Mouse (Mus musculus) cerebellum, adult 2 months (tissue): Measurements from ENCODE around the gene Adra1d. TPM values are rescaled to one million over a fixed set of nuclear protein-coding genes. Genes with fewer than 3 reads are reported as not detected.

Experiments used
- DNase-seq, 2 experiments: peaks; one replicate each; pipeline ENCODE4 v3.0.0; 2021
- H3K27ac ChIP-seq: fragments of 200-500 bp; 2 replicates; pipeline ENCODE4 v1.5.1; 2012; ENCODE audit warnings: low read length, control low read depth, inconsistent platforms; ENCODE audit not compliant: insufficient read depth
- H3K27me3 ChIP-seq: fragments of 200-500 bp; 2 replicates; pipeline ENCODE4 v1.6.1; 2012; ENCODE audit warnings: inconsistent platforms, mild to moderate bottlenecking, low read length, moderate library complexity; ENCODE audit not compliant: control insufficient read depth, insufficient read depth
- H3K4me1 ChIP-seq: fragments of 200-500 bp; 2 replicates; pipeline ENCODE4 v1.6.1; 2011; ENCODE audit warnings: low read length; ENCODE audit not compliant: control insufficient read depth, insufficient read depth
- H3K4me3 ChIP-seq: fragments of 200-500 bp; replicated peaks from 2 replicates; pipeline ENCODE3; 2011; ENCODE audit warnings: mild to moderate bottlenecking, low read depth, low read length, control low read depth; ENCODE audit not compliant: insufficient read depth
- CTCF ChIP-seq: fragments of 200-500 bp; IDR thresholded peaks from 2 replicates; pipeline ENCODE4 v1.5.1; 2011; ENCODE audit warnings: low read depth, mild to moderate bottlenecking, control low read depth, low read length, moderate library complexity, borderline replicate concordance; ENCODE audit not compliant: insufficient read depth
- POLR2A ChIP-seq: fragments of 200-500 bp; IDR thresholded peaks from 2 replicates; pipeline ENCODE4 v1.6.1; 2011; ENCODE audit warnings: low read length, control low read depth, borderline replicate concordance; ENCODE audit not compliant: insufficient read depth
- WGBS: fragments of 180-500 bp; shearing (Covaris S2); methylation state at CpG from one replicate; pipeline ENCODE4 v1.1.7; 2018; 5-methylcytosine and 5-hydroxymethylcytosine counted together
- polyA plus RNA-seq: library from polyadenylated mRNA; depleted of rRNA; stranded (reverse); fragments of >200 nt; gene quantifications from 2 replicates; pipeline ENCODE4 v1.2.3, GENCODE M21; 2012

The Adra1d gene
- polyA plus RNA-seq, 1 experiment: 7.0 TPM

DNA sequence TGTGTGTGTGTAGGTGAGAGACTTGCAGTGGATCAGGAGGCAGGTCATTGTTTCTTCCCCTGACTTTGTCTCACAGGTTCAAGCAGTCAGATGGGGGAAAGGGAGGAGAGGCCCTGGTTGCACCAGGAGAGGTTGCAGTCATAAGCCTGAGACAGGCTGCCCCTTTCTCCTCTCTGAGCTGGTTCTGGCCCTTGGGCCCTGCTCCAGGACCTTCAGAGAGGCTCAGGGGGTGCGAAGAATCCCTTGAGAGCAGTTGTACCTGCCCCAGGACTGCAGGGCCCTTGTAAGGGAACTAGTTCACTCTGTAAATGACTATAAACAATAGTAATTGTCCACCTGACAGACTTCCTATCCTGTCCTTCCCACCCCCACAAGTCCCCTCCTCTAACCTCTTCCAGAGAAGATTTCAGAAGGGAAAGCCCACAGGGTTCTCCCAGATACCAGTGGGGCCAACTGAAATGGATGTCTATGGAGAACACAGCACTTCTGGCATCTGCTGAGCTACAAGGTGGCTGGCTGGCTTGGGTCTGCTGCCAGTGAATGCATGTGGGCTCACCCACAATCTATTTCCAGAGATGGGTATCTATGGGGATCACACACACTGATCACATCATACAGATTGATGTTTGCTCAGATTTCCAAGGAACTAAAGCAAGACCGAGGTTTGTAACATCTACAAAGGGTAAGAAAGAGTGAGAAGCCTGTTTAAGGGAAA is 1.7 kb downstream of the Adra1d start:
- TF ChIP-seq CTCF (no peak), POLR2A (no peak)
- Histone ChIP-seq H3K27ac (no peak overlapping the region), H3K4me1 (no peaks in the 10 kb centered on the region; the same call in 1 of the 2 replicates), H3K4me3 (no peak overlapping the region), H3K27me3 (peaks cover 8% of the 10 kb centered on the region; the same call in 1 of the 2 replicates)
- WGBS: 77% methylated on average over 2 of the region's 2 CpGs
- no peak for DNase-seq

DNA sequence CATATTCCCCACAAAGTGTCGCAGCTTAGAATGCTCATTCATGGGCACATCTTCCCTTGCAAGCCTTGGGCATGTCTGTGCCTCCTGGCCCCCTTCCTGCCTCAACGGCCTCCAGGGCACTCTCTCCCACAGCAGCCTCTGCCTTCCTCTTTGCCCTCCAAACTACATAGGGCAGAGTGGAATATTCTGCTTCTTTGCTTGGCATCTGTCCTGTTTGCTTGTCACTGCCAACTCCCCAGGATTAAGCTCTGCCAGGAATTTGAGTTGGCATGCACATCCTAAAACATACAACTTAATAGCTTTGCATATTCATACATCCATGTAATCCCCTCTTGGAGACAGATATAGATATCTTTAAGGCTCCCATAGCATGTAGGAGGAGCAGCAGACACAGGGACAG is 4.2 kb downstream of the Adra1d start:
- Histone ChIP-seq H3K4me1 (no peaks in the 10 kb centered on the region; the same call in 1 of the 2 replicates), H3K27me3 (peaks cover 8% of the 10 kb centered on the region; the same call in 1 of the 2 replicates), H3K4me3 (no peak overlapping the region), H3K27ac (no peak overlapping the region)
- no peak for TF ChIP-seq POLR2A
- 37% methylated on average over 2 of the region's 2 CpGs for WGBS
- no peak for DNase-seq

DNA sequence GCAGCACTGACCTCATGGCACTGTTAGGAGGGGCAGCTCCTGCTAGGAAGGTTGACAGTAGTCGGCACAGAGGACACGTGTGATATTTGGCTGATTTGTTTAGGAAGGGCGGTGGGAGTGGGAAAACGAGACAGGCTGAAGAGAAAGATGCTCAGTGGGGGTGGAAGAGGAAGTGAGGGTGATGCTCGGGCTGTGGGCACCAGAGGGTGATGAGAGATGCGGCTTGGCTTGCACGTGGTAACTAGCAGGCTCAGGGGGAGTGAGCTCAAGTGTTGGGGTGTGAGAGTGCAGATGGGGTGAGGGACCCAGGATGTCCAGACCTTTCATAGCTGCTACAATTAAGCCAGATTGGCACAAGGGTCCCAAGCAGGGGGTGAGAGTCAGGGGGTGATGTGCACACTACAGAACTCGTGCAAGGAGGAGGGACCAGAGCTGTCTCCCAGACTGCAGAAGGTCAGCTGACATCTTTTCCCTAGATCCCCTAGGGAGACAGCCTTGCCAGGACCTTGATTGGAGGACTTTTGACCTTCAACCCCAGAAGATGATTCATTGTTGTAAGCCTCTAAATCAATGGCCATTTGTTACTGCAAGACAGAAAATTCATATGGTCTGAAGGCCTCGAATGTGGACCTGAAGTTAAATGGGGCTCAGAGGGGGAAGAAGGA is 9.2 kb downstream of the Adra1d start:
- DNase-seq: no peak
- Histone ChIP-seq H3K4me3 (no peak overlapping the region), H3K27ac (no peak overlapping the region), H3K4me1 (no peaks in the 10 kb centered on the region; the same call in none of the 2 replicates), H3K27me3 (no peaks in the 10 kb centered on the region)
- TF ChIP-seq CTCF (no peak), POLR2A (no peak)
- WGBS: 31% methylated on average over 9 of the region's 9 CpGs

DNA sequence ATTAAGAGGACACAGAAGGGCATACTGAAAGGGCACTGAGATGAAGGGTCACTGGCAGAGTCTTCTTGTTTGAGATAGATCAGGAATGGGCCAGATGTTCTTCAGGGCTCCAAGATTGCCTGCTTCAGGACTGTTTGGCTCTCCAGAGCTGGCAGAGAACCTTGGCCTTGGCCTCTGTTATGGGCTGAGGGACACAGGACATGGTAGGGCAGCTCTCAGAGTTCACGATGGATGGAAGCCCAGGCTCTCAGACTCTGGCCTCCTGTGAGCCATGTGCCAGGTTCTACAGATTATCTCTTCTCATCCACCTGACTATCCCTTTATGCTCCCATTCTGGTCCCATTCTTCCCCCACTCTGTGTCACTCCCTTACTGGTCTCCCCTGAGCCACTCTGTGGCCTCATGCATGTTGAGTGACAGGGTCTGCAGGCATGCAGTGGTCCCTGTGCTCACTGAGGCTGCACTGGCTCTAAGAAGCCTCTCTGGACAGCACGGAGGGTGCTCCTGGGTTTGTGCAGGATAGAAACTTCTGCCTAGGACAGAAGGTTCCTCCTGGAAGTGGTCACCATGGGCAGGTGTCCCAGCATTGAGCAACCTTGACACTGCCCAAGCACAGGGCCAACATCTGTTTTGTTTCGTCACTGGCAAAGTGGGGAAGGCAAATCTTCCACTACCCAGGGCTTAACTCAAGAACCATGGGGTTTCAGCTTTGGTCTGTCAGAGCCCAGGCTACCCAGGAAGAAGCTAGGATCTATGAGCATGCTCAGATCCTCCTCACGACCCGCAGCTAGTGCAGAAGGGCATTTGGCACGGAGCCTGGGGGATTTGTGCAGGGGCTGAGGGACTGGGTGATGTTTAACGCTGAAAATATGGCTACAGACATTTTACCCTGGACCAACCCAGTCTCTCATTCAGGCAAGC is 10.1 kb downstream of the Adra1d start:
- WGBS: 47% methylated on average over 7 of the region's 7 CpGs

DNA sequence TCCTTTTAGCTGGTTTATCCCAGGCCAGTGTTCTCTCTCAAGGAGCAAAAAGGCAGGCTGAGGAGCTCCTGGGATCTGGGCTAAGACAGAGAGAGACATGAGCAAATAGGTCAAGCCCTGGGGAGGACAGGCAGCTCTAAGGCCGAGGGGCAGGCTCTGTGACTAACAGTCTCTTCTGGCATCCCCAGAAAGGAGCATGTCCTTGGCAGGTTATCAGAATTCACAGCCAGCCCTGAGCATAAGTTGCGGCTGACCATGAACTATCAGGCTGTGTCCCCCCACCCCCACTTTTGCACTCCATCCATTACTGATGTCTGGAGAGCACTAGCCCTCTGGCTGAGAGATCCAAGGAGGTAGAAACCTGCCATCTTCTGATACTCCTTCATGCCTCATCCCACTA is 11.2 kb downstream of the Adra1d start:
- H3K4me1 ChIP-seq: no peaks in the 10 kb centered on the region; the same call in none of the 2 replicates
- H3K27me3 ChIP-seq: no peaks in the 10 kb centered on the region
- no peak overlapping the region for H3K4me3 ChIP-seq
- WGBS: 34% methylated on average over 2 of the region's 2 CpGs
- DNase-seq: no peak
- H3K27ac ChIP-seq: no peak overlapping the region
- TF ChIP-seq CTCF (no peak), POLR2A (no peak)

More for the DNA sequence above, 10.1 kb downstream of the Adra1d start:
- TF ChIP-seq POLR2A (no peak), CTCF (no peak)
- Histone ChIP-seq H3K27me3 (no peaks in the 10 kb centered on the region), H3K4me3 (no peak overlapping the region), H3K4me1 (no peaks in the 10 kb centered on the region; the same call in none of the 2 replicates), H3K27ac (no peak overlapping the region)
- no peak for DNase-seq

DNA sequence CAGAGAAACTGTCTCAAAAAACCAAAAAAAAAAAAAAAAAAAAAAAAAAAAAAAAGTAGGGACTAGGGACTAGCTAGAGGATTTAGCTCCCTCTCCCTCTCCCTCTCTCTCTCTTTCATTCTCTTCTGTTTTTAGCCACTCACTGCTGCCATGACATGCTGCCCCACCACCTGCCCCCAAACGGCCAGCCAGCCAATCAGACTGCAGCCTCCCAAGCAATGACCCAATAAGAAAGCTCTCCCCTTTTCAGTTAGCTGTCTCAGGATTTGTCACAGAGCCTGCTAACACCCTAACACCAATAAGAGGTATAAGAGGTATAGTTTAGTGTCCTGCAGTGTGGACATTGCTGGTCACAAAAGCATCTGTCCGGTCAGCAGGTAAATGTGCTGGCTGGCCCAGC is 11.6 kb downstream of the Adra1d start:
- no peaks in the 10 kb centered on the region; the same call in none of the 2 replicates for H3K4me1 ChIP-seq
- WGBS: 49% methylated on average over 2 of the region's 2 CpGs
- no peak for TF ChIP-seq POLR2A
- TF ChIP-seq CTCF: no peak
- DNase-seq: no peak
- H3K27me3 ChIP-seq: no peaks in the 10 kb centered on the region
- H3K27ac ChIP-seq: no peak overlapping the region
- no peak overlapping the region for H3K4me3 ChIP-seq

DNA sequence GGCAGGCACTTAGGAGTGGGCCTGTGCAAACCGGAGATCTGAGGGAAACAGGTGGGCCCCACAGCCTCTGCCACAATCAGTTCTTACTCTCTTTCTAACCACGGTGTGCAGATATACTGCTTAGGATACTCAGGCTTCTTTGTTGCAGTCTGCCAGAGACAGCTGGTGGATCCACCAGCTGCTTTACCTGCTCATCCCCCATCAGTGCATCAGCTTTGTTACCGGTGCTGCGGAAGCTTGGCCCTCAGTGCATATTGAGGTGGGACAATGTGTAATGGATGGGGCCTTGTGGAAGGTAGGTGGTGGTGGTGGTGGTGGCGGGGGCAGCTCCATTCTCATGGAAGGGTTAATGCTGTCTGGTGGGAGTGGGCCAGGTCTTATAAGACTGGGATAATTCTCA is 13.0 kb downstream of the Adra1d start:
- no peak for TF ChIP-seq CTCF
- no peak for TF ChIP-seq POLR2A
- H3K4me1 ChIP-seq: no peaks in the 10 kb centered on the region; the same call in none of the 2 replicates
- H3K27ac ChIP-seq: no peak overlapping the region
- H3K4me3 ChIP-seq: no peak overlapping the region
- 94% methylated on average over 5 of the region's 5 CpGs for WGBS
- DNase-seq: no peak
- H3K27me3 ChIP-seq: no peaks in the 10 kb centered on the region

DNA sequence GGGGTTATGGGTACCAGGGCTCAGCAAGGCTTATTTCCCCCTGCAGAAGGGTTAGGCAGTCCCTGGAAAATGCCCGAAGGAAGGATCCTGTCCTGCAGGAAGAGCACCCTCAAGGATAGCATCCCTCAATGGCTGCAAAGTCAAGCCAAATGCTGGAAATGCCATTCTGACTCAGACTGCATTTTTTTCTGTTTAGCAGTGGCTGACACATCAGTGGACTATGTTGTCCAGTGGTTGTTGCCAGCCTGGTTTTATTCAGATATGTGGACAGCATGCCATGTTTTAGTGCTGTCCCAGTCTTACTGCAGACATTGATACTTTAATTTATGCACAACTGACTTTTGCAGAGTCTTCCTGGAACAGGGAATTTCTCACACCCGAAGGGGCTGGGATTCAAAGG is 13.8 kb downstream of the Adra1d start:
- Histone ChIP-seq H3K27me3 (no peaks in the 10 kb centered on the region), H3K4me3 (no peak overlapping the region), H3K27ac (no peak overlapping the region), H3K4me1 (no peaks in the 10 kb centered on the region; the same call in none of the 2 replicates)
- no peak for DNase-seq
- TF ChIP-seq CTCF (no peak), POLR2A (no peak)
- WGBS: 87% methylated on average over 2 of the region's 2 CpGs
